Mouse (Mus musculus) spleen, adult 2 months (tissue): ENCODE measurements at regions not wholly inside any gene's neighbourhood (a gene's known extent, or its start where the extent isn't known, plus 50 kb on each side); places are given as distances from the start of the nearest gene placed in this dataset.

ENCODE experiments used
- CTCF ChIP-seq: fragments of 200-500 bp; IDR thresholded peaks from 2 replicates; pipeline ENCODE4 v1.5.1; 2011; ENCODE audit warnings: mild to moderate bottlenecking, inconsistent platforms; ENCODE audit not compliant: insufficient read depth, insufficient read length, insufficient replicate concordance; ENCODE audit errors: extremely low read depth
- POLR2A ChIP-seq: fragments of 200-500 bp; IDR thresholded peaks from 2 replicates; pipeline ENCODE4 v1.6.1; 2011; ENCODE audit warnings: low read depth, low read length, inconsistent platforms

GRCm38 (mm10) chr5:73875847-73876246, 192.4 kb downstream of the Usp46 start:
- TF ChIP-seq CTCF, result no peak
- no peak for TF ChIP-seq POLR2A
